Mouse (Mus musculus) stomach, embryonic 16.5 days (tissue): Measurements from ENCODE around the gene Srpx. TPM values are rescaled to one million over a fixed set of nuclear protein-coding genes. Genes with fewer than 3 reads are reported as not detected.

Source experiments
- ATAC-seq: fragments of 200-750 bp; cut with Nextera tagmentation; 2 replicates; pipeline ENCODE4 v1.8.0; 2017; ENCODE audit warnings: moderate number of reproducible peaks, moderate TSS enrichment; ENCODE audit not compliant: insufficient read depth, low FRiP score
- H3K27ac ChIP-seq: fragments of 300-500 bp; sonication (generic); 2 replicates; pipeline ENCODE4 v1.5.1; 2014; ENCODE audit warnings: low read length
- H3K27me3 ChIP-seq: fragments of 300-500 bp; sonication (generic); 2 replicates; pipeline ENCODE4 v1.6.1; 2014; ENCODE audit warnings: low read length, control low read depth, mixed read lengths; ENCODE audit not compliant: control insufficient read depth, insufficient read depth
- H3K36me3 ChIP-seq: fragments of 300-500 bp; sonication (generic); 2 replicates; pipeline ENCODE4 v1.6.1; 2014; ENCODE audit warnings: low read length; ENCODE audit not compliant: control insufficient read depth, insufficient read depth
- H3K4me1 ChIP-seq: fragments of 300-500 bp; sonication (generic); 2 replicates; pipeline ENCODE4 v1.6.1; 2014; ENCODE audit warnings: low read length, control low read depth, mixed read lengths; ENCODE audit not compliant: control insufficient read depth, insufficient read depth
- H3K4me2 ChIP-seq: fragments of 300-500 bp; sonication (generic); 2 replicates; pipeline ENCODE4 v1.6.1; 2014; ENCODE audit warnings: low read depth, low read length, mixed read lengths
- H3K4me3 ChIP-seq: fragments of 300-500 bp; sonication (generic); replicated peaks from 2 replicates; pipeline ENCODE4 v1.5.1; 2014; ENCODE audit warnings: mild to moderate bottlenecking, low read length
- H3K9ac ChIP-seq: fragments of 300-500 bp; sonication (generic); 2 replicates; pipeline ENCODE4 v1.6.1; 2014; ENCODE audit warnings: low read length
- H3K9me3 ChIP-seq: fragments of 300-500 bp; sonication (generic); replicated peaks from 2 replicates; pipeline ENCODE4 v1.6.1; 2016; ENCODE audit warnings: low read length, control low read depth; ENCODE audit not compliant: control insufficient read depth
- WGBS: fragments of 180-500 bp; shearing (Covaris S2); extraction: QIAGEN DNeasy Blood & Tissue Kit; methylation state at CpG from one replicate; pipeline ENCODE4 v1.1.7; 2014; 5-methylcytosine and 5-hydroxymethylcytosine counted together
- polyA plus RNA-seq: library from polyadenylated mRNA; unstranded; fragments of >200 nt; fragmentation: Nextera tagmentation; extraction: Ambion mirVana; gene quantifications from 2 replicates; pipeline ENCODE4 v1.2.1, GENCODE M21; 2015

The Srpx gene
- polyA plus RNA-seq, 1 experiment from 2014 or later = 30.0 TPM

GRCm38 (mm10) chrX:10007675-10008270, 109.7 kb downstream of the Srpx start:
- WGBS = 90% methylated on average over 1 of the region's 1 CpGs
- no peak for ATAC-seq
- Histone ChIP-seq H3K9me3 (no peaks in the 10 kb centered on the region), H3K27me3 (no peaks in the 10 kb centered on the region), H3K27ac (no peak overlapping the region), H3K4me2 (no peak overlapping the region), H3K36me3 (no peaks in the 10 kb centered on the region), H3K4me3 (no peak overlapping the region), H3K4me1 (no peaks in the 10 kb centered on the region), H3K9ac (no peak overlapping the region)

DNA sequence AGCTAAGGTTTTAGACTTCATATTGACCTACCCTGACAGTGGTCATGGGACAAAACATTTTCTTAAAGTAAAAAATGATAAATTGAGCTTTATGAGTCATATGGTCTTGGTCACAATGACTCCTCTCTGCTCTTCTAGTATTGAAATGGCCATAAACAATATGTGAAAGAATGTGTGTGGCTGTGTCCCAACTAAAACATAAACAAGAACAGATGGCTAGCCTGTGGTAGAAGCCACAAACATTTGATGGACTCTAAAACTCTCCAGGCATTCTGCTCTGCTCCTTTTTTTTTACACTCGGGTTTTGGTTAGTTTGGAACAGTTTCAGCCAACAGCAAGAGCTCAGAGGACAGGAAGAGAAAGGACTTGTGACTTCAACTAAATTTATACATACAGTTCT, 111.6 kb downstream of the Srpx start:
- no peak for ATAC-seq
- H3K4me3 ChIP-seq = no peak overlapping the region

DNA sequence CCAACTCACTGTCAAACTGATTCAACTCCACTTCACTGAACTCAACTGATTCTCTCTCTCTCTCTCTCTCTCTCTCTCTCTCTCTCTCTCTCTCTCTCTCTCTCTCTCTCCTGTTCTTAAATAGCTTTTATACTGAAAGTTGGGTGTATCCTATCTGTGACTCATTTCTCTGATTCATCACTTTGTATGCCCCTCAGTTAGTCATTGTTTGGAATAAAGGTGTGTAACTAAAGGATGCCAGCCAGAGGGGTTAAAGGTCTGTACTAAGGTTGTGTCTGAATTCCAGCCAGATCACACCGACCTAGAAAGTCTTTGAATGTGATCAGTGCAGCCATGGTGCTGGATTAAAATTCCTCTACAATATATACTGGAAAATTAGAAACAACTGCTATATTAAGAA, 116.8 kb downstream of the Srpx start:
- Histone ChIP-seq H3K4me1 (no peaks in the 10 kb centered on the region), H3K27ac (no peak overlapping the region), H3K9ac (no peak overlapping the region), H3K4me2 (no peak overlapping the region), H3K9me3 (no peaks in the 10 kb centered on the region), H3K4me3 (no peak overlapping the region), H3K27me3 (no peaks in the 10 kb centered on the region), H3K36me3 (no peaks in the 10 kb centered on the region)
- ATAC-seq = no peak
- 64% methylated on average over 1 of the region's 1 CpGs for WGBS

More for the DNA sequence above, 111.6 kb downstream of the Srpx start:
- Histone ChIP-seq H3K36me3 (no peaks in the 10 kb centered on the region), H3K4me1 (no peaks in the 10 kb centered on the region), H3K27me3 (no peaks in the 10 kb centered on the region), H3K27ac (no peak overlapping the region), H3K4me2 (no peak overlapping the region), H3K9ac (no peak overlapping the region), H3K9me3 (no peaks in the 10 kb centered on the region)
- 28% methylated on average over 1 of the region's 1 CpGs for WGBS

Other genes with a start within 250 kb of the Srpx start
- 2.8 and 3.0 TPM in 2 replicates for gene Sytl5, start 232.1 kb downstream of the Srpx start, polyA plus RNA-seq
- 9.9 and 11.9 TPM in 2 replicates for gene Rpgr, start 99.2 kb upstream of the Srpx start, polyA plus RNA-seq
- 8.7 and 9.7 TPM in 2 replicates for gene Otc, start 134.6 kb upstream of the Srpx start, polyA plus RNA-seq